Mouse (Mus musculus) forebrain, embryonic 10.5 days (tissue): ENCODE results near the gene Wrap53. TPM values are rescaled to one million over a fixed set of nuclear protein-coding genes. Genes with fewer than 3 reads are reported as not detected.

Experiments
- DNase-seq: peaks from one replicate; pipeline ENCODE4 v3.0.0-alpha.2; 2017; ENCODE audit warnings: low spot score; ENCODE audit errors: extremely low spot score
- H3K27ac ChIP-seq: fragments of 300-500 bp; sonication (generic); 2 replicates; pipeline ENCODE4 v1.5.1; 2016; ENCODE audit warnings: mild to moderate bottlenecking
- H3K27me3 ChIP-seq: fragments of 300-500 bp; sonication (generic); 2 replicates; pipeline ENCODE4 v1.6.1; 2016; ENCODE audit warnings: mild to moderate bottlenecking; ENCODE audit not compliant: poor library complexity, severe bottlenecking
- H3K36me3 ChIP-seq: fragments of 300-500 bp; sonication (generic); replicated peaks from 2 replicates; pipeline ENCODE4 v1.6.1; 2016; ENCODE audit warnings: mild to moderate bottlenecking, moderate library complexity
- H3K4me1 ChIP-seq: fragments of 300-500 bp; sonication (generic); 2 replicates; pipeline ENCODE4 v1.6.1; 2016
- H3K4me3 ChIP-seq: fragments of 300-500 bp; sonication (generic); 2 replicates; pipeline ENCODE4 v1.5.1; 2016; ENCODE audit warnings: mild to moderate bottlenecking, moderate library complexity
- H3K9me3 ChIP-seq: fragments of 300-500 bp; sonication (generic); 2 replicates; pipeline ENCODE4 v1.6.1; 2016; ENCODE audit warnings: mild to moderate bottlenecking, moderate library complexity
- WGBS: fragments of 180-500 bp; shearing (Covaris S2); methylation state at CpG from one replicate; pipeline ENCODE4 v1.1.7; 2016; 5-methylcytosine and 5-hydroxymethylcytosine counted together
- polyA plus RNA-seq: library from polyadenylated mRNA; unstranded; fragments of >200 nt; fragmentation: Nextera tagmentation; extraction: Ambion mirVana; gene quantifications from 2 replicates; pipeline ENCODE4 v1.2.1, GENCODE M21; 2016

Wrap53 gene
- polyA plus RNA-seq, 1 experiment from 2014 or later = 51.1 TPM

- WGBS = 74% methylated on average over 15 of the region's 15 CpGs
- no peaks in the 10 kb centered on the region for H3K27me3 ChIP-seq
- peak overlapping the region; percentile 53; the same call in 1 of the 2 replicates for H3K27ac ChIP-seq
- no peaks in the 10 kb centered on the region; the same call in 1 of the 2 replicates for H3K36me3 ChIP-seq
- no peak for DNase-seq
- H3K4me1 ChIP-seq = peaks cover 10% of the 10 kb centered on the region
- H3K4me3 ChIP-seq = no peak overlapping the region
- H3K9me3 ChIP-seq = no peaks in the 10 kb centered on the region
These were observed 63.9 kb downstream of the Wrap53 start for GRCm38 (mm10) chr11:69516151-69516640.

GRCm38 (mm10) chr11:69513840-69514239 is 66.2 kb downstream of the Wrap53 start:
- no peaks in the 10 kb centered on the region for H3K27me3 ChIP-seq
- no peak overlapping the region for H3K27ac ChIP-seq
- H3K4me1 ChIP-seq = peaks cover 13% of the 10 kb centered on the region
- peak; percentile 43 for DNase-seq
- H3K9me3 ChIP-seq = no peaks in the 10 kb centered on the region
- no peaks in the 10 kb centered on the region for H3K36me3 ChIP-seq
- no peak overlapping the region for H3K4me3 ChIP-seq
- 12% methylated on average over 6 of the region's 6 CpGs for WGBS

Other genes with a start within 250 kb of the Wrap53 start
- 17.0 and 19.7 TPM in 2 replicates for gene Rnf227, start 239.8 kb downstream of the Wrap53 start, polyA plus RNA-seq
- gene Chd3, start 210.8 kb downstream of the Wrap53 start, polyA plus RNA-seq = 40.7 and 44.9 TPM in 2 replicates
- 131 and 136 TPM in 2 replicates for gene Naa38, start 184.8 kb downstream of the Wrap53 start, polyA plus RNA-seq
- 47.3 and 54.6 TPM in 2 replicates for gene Cyb5d1, start 184.6 kb downstream of the Wrap53 start, polyA plus RNA-seq
- gene Tmem88, start 182.0 kb downstream of the Wrap53 start, polyA plus RNA-seq = 23.3 and 23.4 TPM in 2 replicates
- gene Kdm6b, start 166.6 kb downstream of the Wrap53 start, polyA plus RNA-seq = 31.7 TPM in 2 replicates
- gene Dnah2, start 31.1 kb downstream of the Wrap53 start, polyA plus RNA-seq = 1.5 TPM in 2 replicates
- 27.9 and 28.7 TPM in 2 replicates for gene Efnb3, start 20.1 kb downstream of the Wrap53 start, polyA plus RNA-seq
- 192 and 194 TPM in 2 replicates for gene Trp53, start 104 bp upstream of the Wrap53 start, polyA plus RNA-seq
- gene Atp1b2, start 25.7 kb upstream of the Wrap53 start, polyA plus RNA-seq = 4.3 and 4.6 TPM in 2 replicates
- not detected in 2 replicates for gene Shbg, start 37.6 kb upstream of the Wrap53 start, polyA plus RNA-seq
- 13.7 and 15.4 TPM in 2 replicates for gene Sat2, start 41.8 kb upstream of the Wrap53 start, polyA plus RNA-seq
- 32.5 and 34.6 TPM in 2 replicates for gene Fxr2, start 52.7 kb upstream of the Wrap53 start, polyA plus RNA-seq
- gene Sox15, start 75.1 kb upstream of the Wrap53 start, polyA plus RNA-seq = not detected in 2 replicates
- gene Mpdu1, start 82.4 kb upstream of the Wrap53 start, polyA plus RNA-seq = 81.8 and 82.9 TPM in 2 replicates
- gene Cd68, start 85.9 kb upstream of the Wrap53 start, polyA plus RNA-seq = 5.5 and 5.8 TPM in 2 replicates
- gene Eif4a1, start 92.2 kb upstream of the Wrap53 start, polyA plus RNA-seq = 725 and 747 TPM in 2 replicates
- 127 and 128 TPM in 2 replicates for gene Senp3, start 101.8 kb upstream of the Wrap53 start, polyA plus RNA-seq
- 0.20 TPM in 1 of 2 replicates, not detected in the other for gene Tnfsf13, start 105.5 kb upstream of the Wrap53 start, polyA plus RNA-seq
- 1.1 and 1.6 TPM in 2 replicates for gene Tnfsf12, start 115.6 kb upstream of the Wrap53 start, polyA plus RNA-seq
- 0.44 and 0.55 TPM in 2 replicates for gene Tnfsfm13, start 115.8 kb upstream of the Wrap53 start, polyA plus RNA-seq
- gene Polr2a, start 178.4 kb upstream of the Wrap53 start, polyA plus RNA-seq = 32.9 and 34.5 TPM in 2 replicates
- 0.14 TPM in 1 of 2 replicates, not detected in the other for gene Slc35g3, start 181.7 kb upstream of the Wrap53 start, polyA plus RNA-seq
- 0.46 and 0.77 TPM in 2 replicates for gene Zbtb4, start 185.7 kb upstream of the Wrap53 start, polyA plus RNA-seq
- gene Chrnb1, start 215.7 kb upstream of the Wrap53 start, polyA plus RNA-seq = 1.0 and 1.5 TPM in 2 replicates
- gene Fgf11, start 221.6 kb upstream of the Wrap53 start, polyA plus RNA-seq = 0.73 TPM in 2 replicates
- 0.71 and 0.95 TPM in 2 replicates for gene Tmem102, start 225.4 kb upstream of the Wrap53 start, polyA plus RNA-seq
- gene Gm39566, start 235.0 kb upstream of the Wrap53 start, polyA plus RNA-seq = not detected in 2 replicates
- gene Spem2, start 238.2 kb upstream of the Wrap53 start, polyA plus RNA-seq = not detected in 2 replicates
- 0.19 TPM in 1 of 2 replicates, not detected in the other for gene Spem1, start 241.9 kb upstream of the Wrap53 start, polyA plus RNA-seq